Mouse (Mus musculus) thymus, postnatal 10 days (tissue): ENCODE measurements around the gene Mrpl35.
"Not testable (repeated sequence)": the region's sequence is repeated elsewhere in the genome, so short reads cannot be mapped to it uniquely, and the experiment has no call there.

Experiments
- DNase-seq, 2 experiments: peaks; one replicate each; pipeline ENCODE4 v3.0.0; 2021; ENCODE audit warnings: low spot score in 2 of 2

Mrpl35 gene

GRCm38 (mm10) chr6:71826869-71827268 is at the start of gene Mrpl35:
Mrpl35 (minus strand) TSS chr6:71826969.
- no peak for DNase-seq

DNA sequence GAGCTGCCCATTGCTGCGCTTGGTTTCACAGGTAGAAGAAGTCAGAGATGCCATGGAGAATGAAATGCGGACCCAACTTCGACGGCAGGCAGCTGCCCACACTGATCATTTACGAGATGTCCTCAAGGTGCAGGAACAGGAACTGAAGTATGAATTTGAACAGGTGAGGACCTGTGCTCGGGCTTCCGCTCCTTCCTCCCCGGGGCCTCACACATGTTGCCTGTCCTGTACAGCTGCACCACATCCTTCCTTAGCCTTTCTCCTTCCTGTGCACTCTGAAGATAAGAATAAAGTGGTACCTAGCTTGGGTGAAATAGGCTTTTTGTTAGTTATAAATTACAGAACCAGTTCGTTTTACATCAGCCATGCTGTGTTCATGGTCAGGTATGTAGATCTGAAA is 44.6 kb upstream of the Mrpl35 start:
- peak; percentile 16 to 36 for DNase-seq

DNA sequence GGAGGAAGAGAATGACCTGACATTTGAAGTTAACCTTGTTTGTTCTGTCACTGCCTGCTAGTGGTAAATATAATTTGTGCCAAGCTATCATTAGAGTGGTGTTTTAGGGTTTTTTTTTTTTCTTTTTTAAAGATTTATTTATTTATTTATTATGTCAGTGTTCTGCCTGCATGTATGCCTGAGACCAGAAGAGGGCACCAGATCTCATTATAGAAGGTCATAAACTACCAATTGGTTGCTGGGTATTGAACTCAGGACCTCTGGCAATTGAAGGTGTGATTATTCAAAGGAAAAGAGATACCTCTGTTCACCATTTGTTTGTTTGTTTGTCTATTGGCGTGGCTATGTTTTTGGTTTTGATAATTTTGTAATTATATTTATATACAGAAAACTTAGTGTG is 42.0 kb upstream of the Mrpl35 start:
- peak in 1 of 2 experiments; percentile 18 for DNase-seq

GRCm38 (mm10) chr6:71867751-71868150 is 41.0 kb upstream of the Mrpl35 start:
- DNase-seq = no peak

DNA sequence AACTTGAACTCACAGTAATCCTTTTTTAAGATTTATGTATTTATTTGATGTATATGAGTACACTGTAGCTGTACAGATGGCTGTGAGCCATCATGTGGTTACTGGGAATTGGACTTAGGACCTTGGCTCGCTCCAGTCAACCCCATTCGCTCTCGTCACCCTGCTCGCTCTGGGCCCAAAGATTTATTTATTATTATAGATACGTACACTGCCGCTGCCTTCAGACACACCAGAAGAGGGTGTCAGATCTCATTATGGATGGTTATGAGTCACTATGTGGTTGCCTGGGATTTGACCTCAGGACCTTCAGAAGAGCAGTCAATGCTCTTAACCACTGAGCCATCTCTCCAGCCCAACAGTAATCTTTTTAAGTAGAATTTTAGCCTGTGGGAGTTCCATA is 20.1 kb upstream of the Mrpl35 start:
- not testable (repeated sequence) for DNase-seq

DNA sequence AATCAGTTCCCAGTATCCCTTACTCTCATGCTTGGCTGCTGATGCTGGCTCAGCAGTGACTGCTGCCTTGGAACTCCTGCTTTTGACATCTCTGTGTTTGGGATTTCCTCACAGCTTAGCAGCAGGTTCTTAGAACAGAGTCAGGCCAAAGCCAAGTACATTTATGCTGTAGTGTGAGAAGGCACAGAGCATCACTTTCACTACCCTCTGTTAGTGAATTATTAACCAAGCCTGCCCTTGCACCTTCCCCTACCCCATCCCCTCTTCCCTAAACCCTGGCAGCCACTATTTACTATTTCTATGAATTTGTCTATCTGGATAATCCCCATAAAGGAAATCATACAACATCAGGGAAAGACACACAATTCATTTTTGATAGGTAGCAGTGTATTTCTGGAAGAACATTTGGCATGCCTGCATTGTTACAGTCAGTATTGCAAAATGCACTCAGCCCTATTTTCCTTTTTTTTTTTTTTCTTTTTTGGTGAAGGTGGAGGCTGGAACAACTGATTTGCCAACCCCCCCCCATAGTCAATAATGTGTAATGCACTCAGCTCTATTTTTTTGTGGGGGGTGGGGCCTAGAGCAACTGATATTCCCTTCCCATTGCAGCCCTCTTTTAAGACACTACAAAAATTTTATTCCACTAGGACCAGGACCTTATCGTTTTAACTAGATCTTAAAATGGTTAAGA is 14.0 kb upstream of the Mrpl35 start:
- no peak for DNase-seq

DNA sequence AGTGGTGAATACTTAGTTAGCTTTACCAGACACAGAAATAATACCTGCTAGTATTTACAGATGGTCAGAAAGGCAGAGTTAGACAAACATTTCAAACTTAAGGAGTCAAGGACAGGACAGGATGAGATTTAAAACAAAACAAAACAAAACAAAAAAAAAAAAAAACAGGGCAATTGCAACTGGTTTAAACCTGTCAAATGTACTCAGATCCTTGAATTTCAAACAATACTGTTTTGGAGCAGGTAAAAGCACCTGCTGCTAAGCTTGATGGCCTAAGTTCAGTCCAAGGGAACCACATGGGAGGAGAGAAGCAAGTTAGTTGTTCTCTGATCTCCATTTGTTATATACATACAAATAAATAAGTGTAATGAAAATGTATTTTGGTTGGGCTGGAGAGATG is 13.0 kb upstream of the Mrpl35 start:
- no peak for DNase-seq

- DNase-seq = no peak
These were observed 10.0 kb upstream of the Mrpl35 start for GRCm38 (mm10) chr6:71836811-71837210.

- DNase-seq = peak; percentile 90 to 94
These were observed 4.8 kb upstream of the Mrpl35 start for GRCm38 (mm10) chr6:71831581-71831960.

DNA sequence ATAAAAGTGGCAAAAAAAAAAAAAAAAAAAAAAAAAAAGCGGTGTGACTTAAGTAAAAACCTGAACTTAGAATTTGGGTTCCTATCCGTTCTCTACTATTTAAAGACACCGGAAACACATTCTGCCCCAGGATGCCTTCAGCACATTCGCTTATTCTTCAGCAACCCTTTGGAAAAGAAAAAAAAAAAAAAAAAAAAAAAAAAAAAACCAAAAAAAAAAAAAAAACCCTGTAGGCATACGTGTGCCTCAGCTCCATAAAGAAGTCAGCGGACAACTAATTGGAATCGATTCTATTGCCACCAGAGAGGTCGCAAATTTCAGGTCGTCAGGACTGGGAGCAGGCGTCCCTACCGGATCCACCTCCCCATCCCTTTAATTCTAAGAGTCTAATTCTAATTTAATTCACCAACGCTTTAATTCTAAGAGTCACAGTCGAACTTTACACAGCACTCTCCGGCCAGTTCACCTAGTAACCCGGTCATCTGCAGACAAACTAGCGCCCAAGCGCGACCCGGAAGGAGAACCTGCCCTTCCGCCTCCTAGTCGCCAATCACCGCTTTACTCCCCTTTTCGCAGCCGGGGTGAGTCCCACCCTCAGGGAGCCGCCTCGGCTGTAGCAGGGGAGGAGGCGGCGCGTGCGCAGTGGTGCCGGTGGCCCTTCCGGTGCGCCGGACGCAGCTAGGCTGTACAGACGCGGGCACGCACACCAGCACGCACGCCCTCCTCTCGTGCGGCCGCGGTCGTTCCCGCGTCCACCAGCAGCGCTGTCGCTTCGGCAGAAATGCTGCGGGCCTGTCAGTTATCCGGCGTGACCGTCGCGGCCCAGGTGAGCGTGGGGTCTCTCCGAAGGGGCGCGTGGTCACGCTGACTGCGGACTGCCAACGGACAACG is 4.2 kb upstream of the Mrpl35 start, which contains the start of gene Immt:
Gene Immt, plus strand, starts transcription at position 642 of the 891 bp plus-strand sequence.
- peak; percentile 93 for DNase-seq

- DNase-seq = no peak
These were observed 3.0 kb upstream of the Mrpl35 start for GRCm38 (mm10) chr6:71829768-71830167.

GRCm38 (mm10) chr6:71823961-71824360 is 2.8 kb downstream of the Mrpl35 start:
- no peak for DNase-seq

DNA sequence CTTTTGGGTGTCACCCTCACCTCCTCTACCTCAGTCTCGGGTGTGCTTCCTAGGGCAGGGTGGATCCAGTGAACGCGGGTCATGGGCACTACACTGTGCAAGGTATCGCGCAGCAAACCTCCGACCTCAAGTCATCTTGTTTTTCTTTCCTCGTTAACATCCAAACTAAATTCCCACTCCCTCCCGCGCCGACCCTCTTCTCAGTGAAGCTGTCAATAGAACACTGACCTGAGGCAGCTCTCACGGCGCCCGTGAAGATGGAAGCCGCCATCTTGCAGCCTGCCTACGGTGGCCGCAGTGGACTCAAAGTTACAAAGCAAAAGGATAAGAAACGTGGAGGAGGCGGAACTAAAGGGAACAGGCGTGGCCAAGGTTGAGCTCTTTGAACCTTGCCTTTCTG is 3.3 kb downstream of the Mrpl35 start:
- peak; percentile 77 to 78 for DNase-seq

DNA sequence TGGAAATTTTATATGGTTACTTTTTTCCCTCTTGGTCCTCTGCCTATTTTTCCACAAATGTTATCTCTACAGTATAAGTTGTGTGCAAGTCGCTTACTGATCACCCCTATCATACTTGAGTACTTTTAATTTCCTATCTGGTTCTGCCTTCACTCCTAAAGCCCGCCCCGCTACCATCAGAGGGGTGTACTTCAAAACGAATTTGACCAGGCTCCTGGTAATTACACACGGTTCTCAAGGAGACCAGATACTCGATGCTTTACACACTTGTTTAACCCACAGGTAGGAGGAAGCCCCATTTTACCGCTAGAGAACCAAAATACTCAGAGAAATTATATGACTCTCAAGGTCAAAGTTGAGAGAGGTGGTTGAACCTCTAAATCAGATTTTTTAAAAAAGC is 3.7 kb downstream of the Mrpl35 start:
- DNase-seq = no peak

GRCm38 (mm10) chr6:71819764-71820292 is 6.9 kb downstream of the Mrpl35 start:
- DNase-seq = no peak

DNA sequence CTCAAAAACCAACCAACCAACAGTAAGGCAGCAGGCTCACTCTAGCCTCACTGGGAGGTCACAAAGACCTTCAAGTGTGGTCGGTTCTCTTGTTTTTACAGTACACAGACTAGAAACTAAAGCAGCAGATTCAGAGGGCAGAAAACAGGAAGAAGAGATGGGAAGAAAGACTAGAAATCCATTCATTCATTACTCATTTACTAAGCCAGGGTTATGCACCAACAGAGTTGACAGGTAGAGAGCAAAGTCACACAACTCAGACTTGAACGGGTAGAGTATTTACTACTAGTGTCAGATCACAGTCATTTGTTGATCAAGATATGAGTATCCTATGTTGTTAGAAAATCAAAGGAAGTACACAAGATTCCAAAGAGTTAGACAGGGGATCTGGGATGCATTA is 13.9 kb downstream of the Mrpl35 start:
- no peak for DNase-seq

DNA sequence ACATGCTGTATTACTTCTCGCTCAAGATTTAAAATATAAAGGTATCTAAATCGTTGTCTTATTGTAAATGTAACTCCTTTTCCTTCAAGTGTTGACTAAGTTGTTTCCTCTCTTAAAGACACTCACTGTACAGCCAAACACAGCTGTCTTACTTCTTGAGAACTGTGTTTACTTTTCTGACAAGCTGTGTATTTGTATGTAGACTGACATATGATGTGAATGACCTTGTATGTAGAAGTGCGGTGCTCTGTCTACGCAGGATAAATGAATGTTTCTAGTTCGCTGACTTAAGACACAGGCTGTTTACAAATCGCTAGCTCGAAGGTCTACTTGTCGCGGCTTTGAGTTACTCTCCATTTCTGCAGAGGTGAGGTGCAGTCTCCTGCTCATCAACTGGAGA is 16.9 kb downstream of the Mrpl35 start:
- no peak for DNase-seq

- no peak for DNase-seq
These were observed 20.1 kb downstream of the Mrpl35 start for GRCm38 (mm10) chr6:71806713-71807112.

GRCm38 (mm10) chr6:71804061-71804829 is 22.5 kb downstream of the Mrpl35 start:
- DNase-seq = peak; percentile 26 to 69

GRCm38 (mm10) chr6:71803609-71804008 is 23.2 kb downstream of the Mrpl35 start:
- no peak for DNase-seq

DNA sequence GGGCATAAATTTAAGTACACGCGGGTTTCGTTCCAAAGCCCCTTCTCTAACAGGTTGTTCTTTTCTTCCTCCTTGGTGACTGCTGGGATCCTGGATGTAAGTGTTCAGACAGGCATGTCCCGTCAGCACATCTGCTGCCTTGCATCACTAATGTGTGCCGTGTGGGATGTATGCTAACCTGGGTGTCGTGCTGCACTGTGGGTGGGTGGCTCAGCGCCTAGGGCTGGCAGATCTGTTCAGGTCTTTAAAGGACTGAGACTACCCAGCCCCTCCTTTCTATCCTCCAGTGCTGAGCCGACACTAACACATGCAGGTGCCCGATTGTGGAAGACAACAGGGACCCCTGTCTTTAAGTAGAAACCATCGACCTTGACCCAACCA is 25.1 kb downstream of the Mrpl35 start:
- DNase-seq = no peak
